Mouse (Mus musculus): ENCODE data around the gene Ifnlr1. TPM values are rescaled to one million over a fixed set of nuclear protein-coding genes. Genes with fewer than 3 reads are reported as not detected.

The Ifnlr1 gene
- total RNA-seq, 1 experiment from 2014 or later: 5.9 TPM

DNA sequence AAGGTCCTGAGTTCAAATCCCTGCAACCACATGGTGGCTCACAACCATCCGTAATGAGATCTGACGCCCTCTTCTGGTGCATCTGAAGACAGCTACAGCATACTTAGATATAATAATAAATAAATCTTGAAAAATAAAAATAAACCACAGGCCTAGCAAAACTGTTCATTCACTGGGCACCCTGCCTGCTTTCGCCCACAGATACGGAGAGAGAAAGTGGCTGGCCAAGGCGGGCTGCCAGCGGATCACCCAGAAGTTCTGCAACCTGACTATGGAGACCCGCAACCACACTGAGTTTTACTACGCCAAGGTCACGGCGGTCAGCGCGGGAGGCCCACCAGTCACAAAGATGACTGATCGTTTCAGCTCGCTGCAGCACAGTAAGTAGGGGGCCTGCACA is 47.8 kb downstream of the Ifnlr1 start:
- ATAC-seq (ENCODE audit: extremely low read depth, insufficient number of reproducible peaks, low FRiP score, poor library complexity, severe bottlenecking): no peak

DNA sequence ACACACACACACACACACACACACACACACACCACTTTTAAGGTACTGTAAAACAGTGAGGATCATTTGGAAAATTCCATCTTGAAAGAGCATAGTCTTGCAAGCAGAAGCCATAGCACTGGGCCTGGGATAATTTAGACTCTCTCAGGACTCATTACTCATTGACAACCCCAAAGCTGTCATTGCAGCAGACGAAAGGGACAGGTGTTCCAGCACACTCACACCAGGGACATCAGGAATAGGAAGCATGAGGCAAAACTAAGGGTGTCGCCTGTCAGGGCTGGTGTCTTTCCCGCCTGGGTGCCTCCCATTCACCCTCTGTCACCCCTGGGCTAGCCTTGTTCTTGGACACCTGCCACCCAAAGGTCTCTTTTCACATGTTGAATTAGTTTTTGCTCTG is 50.8 kb downstream of the Ifnlr1 start:
- no peak for ATAC-seq (ENCODE audit: extremely low read depth, insufficient number of reproducible peaks, low FRiP score, poor library complexity, severe bottlenecking)

DNA sequence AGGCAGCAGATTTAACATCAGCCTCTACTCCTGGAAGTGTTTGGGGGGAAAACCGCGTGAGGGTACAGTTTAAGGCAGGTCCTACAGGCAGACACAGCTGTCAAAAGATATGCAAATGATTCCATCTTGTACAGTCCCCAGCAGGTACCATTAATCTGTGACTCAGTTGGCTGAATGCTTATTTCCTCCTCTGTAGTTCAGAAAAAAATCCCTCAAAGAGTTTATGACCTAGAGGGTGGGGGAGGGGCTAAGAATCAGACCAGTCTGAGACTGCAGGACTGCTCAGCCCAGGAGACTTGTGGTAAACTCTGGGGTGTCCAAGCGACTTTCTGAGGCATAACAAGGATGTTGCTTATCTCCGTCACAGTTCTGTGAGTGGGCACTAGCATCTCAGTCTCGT is 52.1 kb downstream of the Ifnlr1 start:
- ATAC-seq (ENCODE audit: extremely low read depth, insufficient number of reproducible peaks, low FRiP score, poor library complexity, severe bottlenecking): no peak

DNA sequence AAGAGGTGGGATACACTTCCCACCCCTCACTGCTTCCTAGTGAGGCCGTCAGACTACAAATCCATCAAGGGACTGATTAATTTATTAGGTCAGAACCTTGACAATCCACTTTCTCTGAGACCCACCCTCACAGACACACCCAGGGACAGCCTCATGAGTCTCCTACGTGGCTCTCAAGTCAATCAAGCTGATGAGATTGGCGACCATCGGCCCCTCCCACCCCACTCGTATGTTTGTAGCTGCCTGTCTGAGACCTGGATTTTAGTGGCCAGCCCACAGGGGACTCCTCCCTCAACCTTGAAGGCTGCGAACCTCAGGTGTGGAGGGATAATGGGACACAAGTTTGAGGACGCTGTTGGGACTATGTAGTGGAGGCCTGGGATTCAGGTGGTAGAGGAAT is 53.1 kb downstream of the Ifnlr1 start:
- ATAC-seq (ENCODE audit: extremely low read depth, insufficient number of reproducible peaks, low FRiP score, poor library complexity, severe bottlenecking): no peak

DNA sequence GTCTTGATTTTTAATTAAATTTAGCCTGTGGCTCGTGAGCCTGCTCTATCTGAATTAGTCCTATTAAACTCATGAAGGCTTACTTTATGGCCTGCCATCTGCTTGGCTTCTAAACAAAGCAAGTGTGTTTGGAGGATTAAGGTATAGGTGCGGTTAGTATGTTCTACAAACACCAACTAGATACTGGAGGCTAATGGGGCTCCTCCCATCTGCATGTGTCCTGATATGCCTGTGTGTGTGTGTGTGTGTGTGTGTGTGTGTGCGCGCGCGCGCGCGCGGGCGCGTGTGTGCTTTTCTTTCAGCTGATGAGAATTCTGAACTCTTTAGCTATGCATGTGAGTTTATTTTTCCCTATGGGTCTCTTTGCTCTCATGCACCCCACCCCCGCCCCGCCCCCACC is 53.6 kb downstream of the Ifnlr1 start:
- ATAC-seq (ENCODE audit: extremely low read depth, insufficient number of reproducible peaks, low FRiP score, poor library complexity, severe bottlenecking): no peak

DNA sequence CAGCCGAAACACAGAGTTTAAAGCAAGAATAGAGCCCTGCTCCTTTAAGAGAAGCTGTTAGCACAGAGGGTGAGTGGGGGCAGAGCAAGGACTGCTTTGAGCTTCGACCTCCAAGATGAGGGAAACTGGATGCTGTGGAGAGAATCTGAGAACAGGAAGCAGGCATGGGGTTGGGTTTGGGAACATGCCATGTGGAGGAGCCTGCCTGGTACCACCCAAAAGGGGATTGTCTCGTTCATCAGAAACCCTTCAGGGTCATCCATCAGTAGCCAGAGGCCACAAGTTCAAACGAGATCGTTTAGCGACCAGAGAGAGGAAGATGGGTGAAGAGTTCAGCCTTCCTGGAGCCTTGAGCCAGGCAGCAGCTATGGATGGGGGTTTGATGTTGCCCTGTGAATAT is 57.4 kb downstream of the Ifnlr1 start:
- ATAC-seq (ENCODE audit: extremely low read depth, insufficient number of reproducible peaks, low FRiP score, poor library complexity, severe bottlenecking): no peak

DNA sequence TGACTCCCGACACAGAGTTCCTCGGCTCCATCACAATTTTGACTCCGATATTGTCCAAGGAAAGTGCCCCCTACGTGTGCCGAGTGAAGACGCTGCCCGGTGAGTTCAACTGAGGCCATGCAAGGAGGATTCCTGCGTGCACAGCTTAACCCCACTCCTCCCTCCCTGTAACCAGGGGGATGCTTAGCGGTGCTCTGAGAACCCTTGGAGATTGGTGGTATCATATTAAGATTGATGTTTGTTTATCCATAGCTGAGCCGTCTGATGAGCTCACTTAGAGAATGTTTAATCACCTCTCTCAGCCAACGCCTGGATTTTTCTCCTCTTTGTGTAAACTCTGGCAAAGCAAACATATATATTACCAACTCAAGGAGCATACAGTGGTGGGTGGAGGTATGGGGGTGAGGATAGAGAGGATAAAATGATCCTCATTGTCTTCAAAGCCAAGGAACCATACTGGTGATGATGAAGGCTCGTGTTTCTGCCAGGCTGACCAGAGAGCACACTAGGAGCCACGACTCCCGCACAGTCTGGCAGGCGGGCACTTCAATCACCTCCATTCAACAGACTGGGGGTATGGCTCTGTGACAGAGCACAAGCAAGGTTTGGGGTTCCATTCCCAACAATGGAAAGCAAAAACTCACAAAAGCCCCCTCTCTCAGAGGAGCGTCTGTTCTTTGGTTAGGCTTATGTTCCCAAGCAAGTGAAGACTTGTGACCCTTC is 58.8 kb downstream of the Ifnlr1 start:
- no peak for ATAC-seq (ENCODE audit: extremely low read depth, insufficient number of reproducible peaks, low FRiP score, poor library complexity, severe bottlenecking)

DNA sequence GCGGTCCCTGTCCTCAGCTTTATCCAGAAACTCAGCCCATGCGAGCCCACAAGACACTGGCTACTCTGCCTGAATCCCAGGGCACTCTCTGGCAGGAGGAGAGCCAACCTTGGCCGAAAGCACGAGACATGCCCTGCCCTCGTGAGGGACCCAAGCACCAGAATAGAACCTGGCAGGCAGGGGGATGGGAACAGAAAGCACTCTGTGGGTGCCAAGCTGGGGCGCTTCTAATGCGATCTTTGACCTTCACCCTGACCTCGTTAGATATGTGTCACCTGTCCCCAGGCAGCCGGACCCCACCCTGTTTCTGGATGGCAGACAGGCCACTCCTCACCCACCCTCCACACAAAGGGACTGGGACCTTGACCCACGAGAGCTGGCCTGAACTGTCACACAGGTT is 59.5 kb downstream of the Ifnlr1 start:
- ATAC-seq (ENCODE audit: extremely low read depth, insufficient number of reproducible peaks, low FRiP score, poor library complexity, severe bottlenecking): no peak

DNA sequence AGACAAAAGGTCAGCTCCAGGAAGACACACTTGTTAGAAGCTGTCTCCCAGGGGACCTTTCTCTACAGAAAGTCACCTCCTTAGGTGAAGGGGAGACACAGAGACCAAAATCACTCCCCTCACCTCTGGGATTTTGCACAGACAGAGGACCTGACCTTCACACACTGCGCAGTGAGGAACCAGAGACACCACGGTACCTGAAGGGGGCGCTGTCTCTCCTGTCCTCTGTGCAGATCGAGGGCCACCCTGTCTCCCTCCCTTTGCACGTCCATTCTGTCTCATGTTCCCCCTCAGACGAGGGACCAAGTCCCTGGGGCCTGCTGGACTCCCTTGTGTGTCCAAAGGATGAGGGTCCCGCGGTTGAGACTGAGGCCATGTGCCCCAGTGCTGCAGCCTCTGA is 64.8 kb downstream of the Ifnlr1 start:
- ATAC-seq (ENCODE audit: extremely low read depth, insufficient number of reproducible peaks, low FRiP score, poor library complexity, severe bottlenecking): no peak

DNA sequence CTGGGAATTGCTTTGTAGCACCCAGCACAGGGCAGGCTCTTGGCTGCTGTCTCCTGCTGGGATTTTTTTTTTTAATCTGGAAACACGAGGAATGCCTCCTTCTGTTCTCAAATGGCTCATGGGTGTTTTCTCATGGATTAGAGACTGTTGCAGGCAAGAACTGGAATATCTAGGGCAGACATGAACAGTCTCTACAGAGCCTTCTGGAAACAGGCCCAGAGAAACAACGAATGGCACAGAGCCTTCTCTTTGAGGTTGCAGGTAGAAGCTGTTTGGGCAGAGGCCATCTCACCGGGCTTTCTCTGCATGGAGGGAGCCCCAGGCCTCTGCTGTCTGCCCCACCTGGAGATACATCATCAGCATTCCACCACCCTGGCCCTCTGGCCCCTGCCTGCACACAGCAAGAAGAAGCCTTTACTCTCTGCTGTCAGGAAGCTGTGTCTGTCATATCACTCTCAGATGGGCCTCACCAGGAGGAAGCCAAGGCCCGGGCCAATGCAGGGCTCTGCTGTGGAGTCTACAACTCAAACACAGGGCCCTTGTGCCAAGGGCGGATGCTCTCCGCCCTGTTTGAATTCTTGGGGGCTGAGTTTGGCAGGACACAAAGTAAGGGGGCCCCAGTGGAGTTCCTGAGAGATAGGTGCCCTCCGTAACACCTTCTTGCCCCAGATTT is 66.2 kb downstream of the Ifnlr1 start:
- no peak for ATAC-seq (ENCODE audit: extremely low read depth, insufficient number of reproducible peaks, low FRiP score, poor library complexity, severe bottlenecking)

DNA sequence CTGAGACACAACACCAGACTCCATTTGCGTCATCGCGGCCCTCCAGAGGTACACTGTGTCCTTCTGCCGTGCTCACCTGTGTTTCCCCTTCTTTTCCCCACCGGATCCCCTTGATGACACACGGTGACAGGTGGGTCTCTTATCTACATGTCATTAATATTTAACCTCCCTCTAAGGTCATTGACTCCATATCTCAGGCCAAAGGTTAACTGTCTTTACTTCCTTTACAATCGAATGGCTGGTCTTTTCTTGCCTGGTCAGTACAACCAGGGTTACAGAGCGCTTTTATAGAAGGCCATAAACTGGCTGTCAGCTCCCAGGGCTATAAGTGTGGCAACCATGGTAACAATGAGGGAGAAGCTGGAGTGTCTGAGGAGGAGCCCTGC is 66.7 kb downstream of the Ifnlr1 start:
- ATAC-seq (ENCODE audit: extremely low read depth, insufficient number of reproducible peaks, low FRiP score, poor library complexity, severe bottlenecking): no peak

Other genes starting within 250 kb of the Ifnlr1 start
- 0.47 and 1.5 TPM in 2 replicates for gene Stpg1, start 191.5 kb upstream of the Ifnlr1 start, total RNA-seq (2017)
- 44.2 and 48.1 TPM in 2 replicates for gene Nipal3, start 191.2 kb upstream of the Ifnlr1 start, total RNA-seq (2017)
- gene Grhl3, start 112.7 kb upstream of the Ifnlr1 start, total RNA-seq (2017): 0.23 and 0.49 TPM in 2 replicates
- gene Il22ra1, start 41.9 kb downstream of the Ifnlr1 start, total RNA-seq (2017): not detected in 2 replicates
- gene Myom3, start 73.4 kb downstream of the Ifnlr1 start, total RNA-seq (2017): 0.12 TPM in 1 of 2 replicates, not detected in the other
- gene Srsf10, start 169.5 kb downstream of the Ifnlr1 start, total RNA-seq (2017): 306 and 325 TPM in 2 replicates
- 315 and 327 TPM in 2 replicates for gene Pnrc2, start 187.6 kb downstream of the Ifnlr1 start, total RNA-seq (2017)
- gene Cnr2, start 209.1 kb downstream of the Ifnlr1 start, total RNA-seq (2017): 67.0 and 72.5 TPM in 2 replicates
- gene Fuca1, start 234.4 kb downstream of the Ifnlr1 start, total RNA-seq (2017): 366 and 368 TPM in 2 replicates